Mouse (Mus musculus): ENCODE measurements at regions not wholly inside any gene's neighbourhood (a gene's known extent, or its start where the extent isn't known, plus 50 kb on each side); places are given as distances from the start of the nearest gene placed in this dataset.

- no peak for DNase-seq (ENCODE audit: low spot score in 2 of 2)
Measured at GRCm38 (mm10) chr1:69470614-69471250, 216.3 kb downstream of the Ikzf2 start.

GRCm38 (mm10) chr1:69469158-69469901 lies 217.7 kb downstream of the Ikzf2 start:
- DNase-seq (ENCODE audit: low spot score in 2 of 2), result no peak

DNA sequence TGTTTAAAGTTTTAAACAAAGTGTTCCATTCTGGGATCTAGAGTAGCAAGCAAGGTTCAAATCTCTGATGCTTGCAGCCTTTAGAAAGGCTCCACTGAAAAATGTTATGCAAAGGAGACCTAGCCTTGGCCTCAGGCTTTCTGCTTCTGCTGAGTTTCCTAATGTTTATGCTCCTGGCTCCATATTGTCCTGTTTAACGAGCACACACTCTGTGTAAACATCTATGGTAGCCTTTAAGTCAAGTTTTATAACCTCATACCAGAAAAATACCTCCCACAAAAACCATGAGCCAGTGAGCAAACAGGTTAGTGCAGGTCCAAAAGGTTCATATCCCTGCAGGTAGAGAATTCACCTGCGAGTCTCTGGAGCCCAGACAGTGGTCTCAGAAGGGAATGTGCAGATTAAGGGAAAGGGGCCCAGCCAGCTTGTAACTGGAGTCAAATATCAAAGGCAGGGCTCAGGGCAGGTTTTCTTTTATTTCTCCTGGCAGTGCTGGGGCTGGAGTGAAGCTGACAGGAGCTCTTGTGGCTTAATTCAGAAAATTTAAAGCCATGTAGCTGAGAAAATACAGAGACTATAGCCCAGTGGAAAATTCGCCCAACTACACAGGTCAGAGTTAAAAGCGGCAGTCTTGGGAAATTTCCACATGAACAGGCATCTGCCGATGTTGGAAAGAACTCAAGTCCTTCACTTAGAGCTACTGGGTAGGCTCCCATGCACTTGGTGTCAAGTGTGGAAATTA lies 220.3 kb downstream of the Ikzf2 start:
- DNase-seq (ENCODE audit: low spot score in 2 of 2), result no peak

DNA sequence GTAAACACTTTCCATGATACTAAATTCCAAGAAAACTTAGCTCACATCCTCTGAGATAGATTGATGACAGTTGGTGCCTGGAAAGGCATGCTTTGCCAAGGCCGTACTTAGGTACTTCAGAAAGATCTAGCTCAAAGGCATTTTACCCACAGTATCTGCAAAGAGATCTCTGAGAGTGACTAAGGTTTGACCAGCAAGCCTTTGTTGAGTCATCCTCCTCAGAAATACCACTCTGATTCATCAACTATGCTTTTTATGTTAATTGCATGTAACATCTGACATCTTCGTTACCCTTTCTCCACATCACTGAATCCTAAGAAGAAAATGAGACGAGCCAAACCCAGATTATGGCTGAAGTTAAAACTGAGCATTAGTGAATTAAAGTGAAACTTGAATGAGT lies 225.9 kb downstream of the Ikzf2 start:
- no peak for DNase-seq (ENCODE audit: low spot score in 2 of 2)

GRCm38 (mm10) chr1:69459899-69460298 lies 227.1 kb downstream of the Ikzf2 start:
- DNase-seq (ENCODE audit: low spot score in 2 of 2), result no peak

GRCm38 (mm10) chr1:69457471-69457870 lies 229.6 kb downstream of the Ikzf2 start:
- DNase-seq (ENCODE audit: low spot score in 2 of 2), result no peak

DNA sequence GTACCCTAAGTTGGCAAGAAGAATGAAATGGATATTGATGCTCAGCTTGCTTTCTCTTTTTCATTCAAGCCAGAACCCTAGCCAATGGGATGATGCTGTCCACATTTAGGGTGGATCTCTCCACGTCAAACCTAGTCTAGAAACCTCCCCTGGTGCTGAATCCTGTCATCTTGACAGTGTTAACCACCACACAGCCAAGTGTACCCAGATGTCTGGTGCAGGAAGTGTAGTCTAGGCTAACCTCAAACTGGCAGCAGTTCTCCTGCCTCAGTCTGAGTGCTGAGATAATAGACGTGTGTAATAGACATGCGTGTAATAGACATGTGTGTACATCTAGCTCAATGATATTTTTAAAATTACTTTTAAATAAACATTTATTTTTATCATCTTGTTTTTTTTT lies 233.1 kb downstream of the Ikzf2 start:
- no peak for DNase-seq (ENCODE audit: low spot score in 2 of 2)

DNA sequence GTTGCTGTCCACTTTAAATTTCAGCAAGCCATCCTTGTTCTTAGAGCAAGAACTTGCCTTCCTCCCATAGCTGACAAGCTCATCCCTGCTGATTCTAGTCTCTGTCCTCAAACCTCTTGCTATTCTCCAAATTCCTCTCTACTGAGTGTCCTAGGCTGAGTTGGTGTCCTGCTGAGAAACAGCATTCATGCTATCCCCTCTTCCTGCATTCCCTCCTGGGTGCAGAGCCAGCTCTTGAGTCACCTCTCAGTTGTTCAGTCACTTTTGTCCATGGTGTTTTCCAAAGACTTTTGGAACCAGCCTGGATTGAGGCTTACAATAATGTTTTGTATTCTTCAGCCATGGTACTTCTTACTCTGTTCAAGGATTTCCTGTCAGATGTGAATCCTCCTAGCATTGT lies 234.1 kb downstream of the Ikzf2 start:
- no peak for DNase-seq (ENCODE audit: low spot score in 2 of 2)

DNA sequence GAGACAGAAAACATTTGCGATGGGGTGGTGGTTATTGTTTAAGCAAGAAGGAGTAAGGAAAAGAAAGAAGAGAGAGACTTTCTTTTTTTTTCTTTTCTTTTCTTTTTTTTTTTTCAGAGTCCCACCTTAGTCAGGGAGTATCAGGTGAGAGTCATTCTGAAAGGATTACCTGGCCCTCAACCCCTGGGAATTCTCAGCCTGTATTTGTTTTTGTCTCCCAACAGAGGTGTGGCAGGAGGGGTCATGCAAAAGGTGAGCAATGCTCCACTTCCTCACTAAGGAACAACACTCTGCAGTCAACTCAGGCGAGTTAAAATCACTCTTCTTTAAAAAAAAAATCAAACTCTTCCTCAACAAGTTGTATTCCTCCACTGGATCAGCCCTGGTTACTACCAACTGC lies 236.6 kb downstream of the Ikzf2 start:
- no peak for DNase-seq (ENCODE audit: low spot score in 2 of 2)

DNA sequence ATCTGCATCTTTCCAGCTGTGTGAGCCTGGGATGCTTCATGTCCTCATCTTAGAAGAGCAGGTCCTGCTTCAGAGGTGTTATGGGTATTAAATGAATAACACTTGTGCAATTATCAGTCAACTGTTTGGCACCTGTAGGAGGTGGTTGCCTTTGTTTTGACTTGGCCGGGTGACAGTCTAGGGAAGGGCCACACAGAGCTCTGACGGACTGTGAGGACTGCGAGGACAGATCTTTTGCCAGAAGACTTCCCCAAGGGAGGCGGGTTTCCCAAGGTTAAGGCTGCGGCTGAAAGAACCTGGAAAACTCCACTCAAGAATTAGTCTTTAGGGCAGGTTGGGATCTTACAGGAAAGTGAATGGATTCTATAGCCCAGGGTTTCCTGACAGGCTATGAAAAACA lies 239.8 kb downstream of the Ikzf2 start:
- no peak for DNase-seq (ENCODE audit: low spot score in 2 of 2)

- no peak for DNase-seq (ENCODE audit: low spot score in 2 of 2)
Measured at GRCm38 (mm10) chr1:69444722-69445121, 242.3 kb downstream of the Ikzf2 start.

GRCm38 (mm10) chr1:69443466-69443865 lies 243.6 kb downstream of the Ikzf2 start:
- DNase-seq (ENCODE audit: low spot score in 2 of 2), result no peak

DNA sequence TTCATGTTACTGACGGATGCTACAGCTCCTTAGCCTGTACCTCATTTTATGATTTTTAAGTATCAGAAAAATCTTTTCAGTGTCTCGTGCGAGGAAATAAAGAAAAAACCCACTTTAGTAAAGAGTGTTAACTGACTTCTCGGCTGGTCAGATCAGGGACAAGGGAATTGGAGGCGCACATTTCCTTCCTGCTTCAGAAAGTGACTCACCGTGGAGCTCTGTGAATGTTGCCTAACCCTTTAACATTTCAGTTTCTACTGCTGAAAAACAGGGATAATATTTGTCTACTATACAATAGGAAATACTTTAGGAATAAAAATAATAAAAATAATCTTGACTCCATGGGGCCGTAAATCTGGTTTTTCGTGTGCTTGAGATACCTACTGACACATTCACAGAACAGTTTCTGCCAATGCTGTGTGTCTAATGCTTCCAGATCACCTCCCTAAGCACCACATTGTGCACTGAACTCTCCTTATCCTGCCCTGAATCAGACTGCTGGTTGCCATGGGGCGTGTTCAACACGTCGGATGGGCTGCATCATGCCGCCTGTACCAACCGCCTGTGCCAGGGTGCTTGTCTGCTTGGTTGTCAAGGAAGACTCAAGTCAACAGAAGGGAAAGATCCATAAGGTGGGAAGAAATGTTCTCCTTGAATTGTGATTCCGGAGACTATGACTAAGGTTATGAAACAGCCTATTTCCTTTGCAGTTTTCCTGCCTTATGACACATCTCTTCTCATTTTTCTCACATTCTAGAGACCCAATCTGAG lies 246.3 kb downstream of the Ikzf2 start:
- DNase-seq (ENCODE audit: low spot score in 2 of 2), result peak; percentile 5 to 23

DNA sequence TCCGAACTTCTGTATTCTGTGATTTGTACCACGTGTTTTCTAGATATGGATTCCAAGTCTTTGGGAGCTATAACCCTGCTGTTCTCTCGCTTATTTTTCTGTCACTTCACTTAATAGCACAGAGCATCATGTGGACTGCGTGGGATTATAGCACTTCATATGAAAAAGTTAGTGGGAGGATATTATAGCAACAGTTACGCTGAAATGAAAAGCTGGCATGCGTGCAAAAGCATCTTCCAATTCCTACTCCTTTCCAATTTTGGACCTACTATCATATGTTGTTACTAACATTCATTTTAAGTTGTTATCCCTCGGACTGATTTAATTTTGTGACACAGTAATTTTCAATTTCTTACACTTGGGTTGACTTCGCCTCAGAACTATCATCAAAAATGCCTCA lies 250.0 kb downstream of the Ikzf2 start:
- DNase-seq (ENCODE audit: low spot score in 2 of 2), result peak; percentile 2 to 37

DNA sequence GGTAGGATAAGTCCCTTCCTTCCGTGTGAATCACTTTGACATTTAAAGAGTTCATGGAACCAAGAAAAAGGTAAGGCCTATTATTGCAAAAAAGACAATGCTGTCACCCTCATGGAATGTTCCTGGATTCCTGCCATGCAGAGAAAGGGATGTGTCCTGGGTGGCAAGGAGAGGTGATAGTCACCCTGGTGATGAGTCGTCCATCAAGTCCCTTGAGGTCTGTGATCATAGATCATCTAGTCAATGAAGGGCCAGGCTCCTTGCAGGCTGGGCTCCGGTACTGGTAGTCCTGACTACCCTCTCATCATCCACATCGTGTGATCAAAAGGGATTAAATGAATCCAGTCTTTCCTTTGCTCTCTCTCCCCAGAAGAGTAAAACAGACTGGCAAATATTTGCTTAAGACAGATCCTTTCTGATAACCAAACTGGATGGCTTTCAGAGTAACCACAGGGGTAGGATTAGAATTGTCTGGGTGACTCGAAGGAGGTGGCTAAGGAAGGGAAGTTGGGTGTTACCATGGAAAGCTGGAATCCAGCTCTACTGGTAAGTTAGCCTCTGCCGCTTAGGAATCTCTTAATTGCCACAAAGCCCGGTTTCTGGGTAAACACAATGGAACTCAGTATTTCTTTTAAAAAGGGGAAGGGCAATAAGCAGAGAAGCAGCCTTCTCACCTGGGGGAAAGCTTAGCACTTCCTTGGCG lies 253.2 kb downstream of the Ikzf2 start:
- DNase-seq (ENCODE audit: low spot score in 2 of 2), result no peak

GRCm38 (mm10) chr1:69430683-69431407 lies 256.2 kb downstream of the Ikzf2 start:
- DNase-seq (ENCODE audit: low spot score in 2 of 2), result no peak

DNA sequence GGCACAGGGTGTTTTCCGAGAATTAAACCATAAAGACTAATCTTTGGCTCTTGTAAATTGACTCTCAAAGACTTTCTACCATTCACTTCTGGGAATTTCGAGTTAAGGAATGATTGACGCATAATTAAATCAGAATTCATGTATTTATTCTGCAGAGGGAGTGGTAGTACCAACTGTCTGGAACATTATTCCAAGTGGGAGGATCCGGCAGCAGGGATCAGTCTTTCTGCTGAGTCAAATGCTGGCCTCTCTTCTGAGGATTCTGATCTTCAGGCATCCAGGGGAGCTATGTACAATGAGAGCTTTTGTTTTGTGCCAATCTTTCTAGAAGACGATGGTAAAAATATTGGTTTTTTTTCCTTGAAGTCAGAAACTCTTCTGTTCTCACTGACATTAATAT lies 257.4 kb downstream of the Ikzf2 start:
- no peak for DNase-seq (ENCODE audit: low spot score in 2 of 2)

DNA sequence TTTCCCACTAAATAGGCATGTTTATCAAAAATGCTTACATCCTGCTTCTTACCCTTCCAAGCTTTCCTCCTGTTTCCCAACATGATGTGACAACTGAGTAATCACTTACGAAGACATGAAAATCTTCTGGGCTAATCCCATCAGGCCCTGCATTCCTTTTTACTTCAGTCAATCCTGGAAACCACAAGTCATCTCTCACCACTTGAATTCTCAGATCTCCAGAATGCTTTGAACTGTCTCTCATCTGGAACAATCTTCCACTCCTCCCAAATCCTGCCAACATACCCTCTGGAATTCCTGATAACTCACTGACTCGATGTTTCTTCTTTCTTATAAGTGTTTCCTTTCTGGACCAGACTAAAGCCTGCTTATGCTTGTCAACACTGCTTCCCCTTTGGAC lies 289.4 kb downstream of the Ikzf2 start:
- DNase-seq (ENCODE audit: low spot score in 2 of 2), result no peak

DNA sequence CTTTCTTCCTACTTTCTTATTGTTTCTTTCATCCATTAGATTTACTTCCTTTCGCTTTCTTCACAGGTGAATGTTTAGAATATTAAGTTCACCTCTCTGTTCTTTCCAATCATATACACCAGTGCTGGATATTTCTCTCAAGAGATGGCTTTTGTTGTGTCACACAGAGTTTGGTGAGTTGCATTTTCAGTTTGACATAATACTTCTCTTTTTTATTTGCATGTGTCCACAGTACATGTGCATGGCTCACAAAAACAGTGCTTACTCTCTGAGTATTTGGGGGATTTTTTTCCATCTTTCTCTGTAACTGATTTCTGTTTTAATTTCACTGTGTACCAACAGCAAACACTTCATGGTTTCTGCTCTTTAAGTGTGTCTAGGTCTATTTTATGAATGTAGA lies 274.5 kb upstream of the Erbb4 start:
- DNase-seq (ENCODE audit: low spot score in 2 of 2), result no peak

DNA sequence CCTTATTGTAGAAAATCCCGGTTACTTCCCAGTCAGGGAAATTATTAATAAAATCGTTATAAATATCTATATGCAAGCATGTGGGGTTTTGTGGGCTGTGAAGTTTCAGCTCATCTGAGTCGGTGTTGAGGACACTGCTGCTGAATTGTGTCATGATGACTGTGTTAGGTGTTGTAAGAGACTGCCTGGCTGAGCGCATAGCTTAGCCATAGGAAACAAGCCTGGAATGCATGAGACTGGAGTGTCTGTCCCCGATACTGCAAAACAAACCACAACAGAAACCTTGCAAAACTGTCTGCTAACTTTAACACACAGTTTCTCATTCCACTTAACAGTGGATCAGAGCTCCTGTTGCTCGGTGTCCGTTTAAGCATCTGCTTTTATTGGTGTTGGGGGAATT lies 271.9 kb upstream of the Erbb4 start:
- DNase-seq (ENCODE audit: low spot score in 2 of 2), result no peak
